Mouse (Mus musculus) heart, adult 2 months (tissue): Measurements from ENCODE around the gene Csnk1e. TPM values are rescaled to one million over a fixed set of nuclear protein-coding genes. Genes with fewer than 3 reads are reported as not detected.
A peak's percentile ranks its signal among the peaks of the same experiment; 100 is the strongest.

Experiments used
- DNase-seq, 2 experiments: peaks; one replicate each; pipeline ENCODE4 v3.0.0; 2021
- H3K27ac ChIP-seq: fragments of 200-600 bp; 2 replicates; pipeline ENCODE4 v1.8.1; 2022
- H3K27me3 ChIP-seq: fragments of 200-500 bp; 2 replicates; pipeline ENCODE4 v1.6.1; 2012; ENCODE audit warnings: mild to moderate bottlenecking, low read length, inconsistent platforms, mixed read lengths; ENCODE audit not compliant: control insufficient read depth, insufficient read depth
- H3K36me3 ChIP-seq: fragments of 200-500 bp; 2 replicates; pipeline ENCODE4 v1.6.1; 2012; ENCODE audit warnings: low read length, inconsistent platforms; ENCODE audit not compliant: control insufficient read depth, insufficient read depth
- H3K4me1 ChIP-seq: fragments of 200-500 bp; 2 replicates; pipeline ENCODE4 v1.6.1; 2011; ENCODE audit warnings: low read length; ENCODE audit not compliant: control insufficient read depth, insufficient read depth
- H3K4me3 ChIP-seq: fragments of 200-600 bp; 2 replicates; pipeline ENCODE4 v1.8.1; 2022
- H3K79me2 ChIP-seq: fragments of 200-500 bp; replicated peaks from 2 replicates; pipeline ENCODE4 v1.6.1; 2012; ENCODE audit warnings: mild to moderate bottlenecking, inconsistent platforms, low read length, moderate library complexity, mixed read lengths; ENCODE audit not compliant: control insufficient read depth, insufficient read depth
- H3K9ac ChIP-seq: fragments of 200-500 bp; 2 replicates; pipeline ENCODE4 v1.6.1; 2012; ENCODE audit warnings: low read depth, mild to moderate bottlenecking, control low read depth, inconsistent platforms, low read length, mixed read lengths
- CTCF ChIP-seq: fragments of 200-600 bp; IDR thresholded peaks from 2 replicates; pipeline ENCODE4 v1.8.1; 2022; ENCODE audit warnings: antibody characterized with exemption, mild to moderate bottlenecking, moderate library complexity
- EP300 ChIP-seq: fragments of 200-500 bp; IDR thresholded peaks from 2 replicates; pipeline ENCODE4 v1.6.1; 2011; ENCODE audit warnings: low read depth, low read length, control low read depth; ENCODE audit not compliant: insufficient read depth
- POLR2A ChIP-seq: fragments of 200-500 bp; IDR thresholded peaks from 2 replicates; pipeline ENCODE4 v1.6.1; 2011; ENCODE audit warnings: mild to moderate bottlenecking, low read depth, low read length, control low read depth; ENCODE audit not compliant: insufficient read depth
- WGBS: fragments of 180-500 bp; shearing (Covaris S2); methylation state at CpG from one replicate; pipeline ENCODE4 v1.1.7; 2018; 5-methylcytosine and 5-hydroxymethylcytosine counted together
- intact Hi-C: fragments of 180-260 bp; cut with DNase I; formaldehyde crosslinking; loops from one replicate; pipeline ENCODE4 v1.15.1; 2025
- long read RNA-seq: library from polyadenylated mRNA; stranded (forward); transcript quantifications from one replicate; pipeline ENCODE4 v2.0.0, GENCODE M21; 2021
- polyA plus RNA-seq: library from polyadenylated mRNA; depleted of rRNA; stranded (reverse); fragments of >200 nt; gene quantifications from 2 replicates; pipeline ENCODE4 v1.2.3, GENCODE M21; 2012; rRNA removed
- total RNA-seq, 2 experiments: library from RNA; stranded (reverse); gene quantifications; 2 replicates each; pipeline ENCODE4 v1.2.3; 2021

Csnk1e gene
- total RNA-seq (10 to 100 TPM; 46.5 to 48.3 TPM), polyA plus RNA-seq (62.6 and 63.6 TPM in 2 replicates)
- long read RNA-seq, transcript Csnk1e-202 (11 exons, 1,391 nt) = major isoform, 28 of 43 reads
- long read RNA-seq, partial matches to known transcripts = 4 of 43 reads
- long read RNA-seq, other reads (novel, unspliced or antisense) = 6 of 43 reads

DNA sequence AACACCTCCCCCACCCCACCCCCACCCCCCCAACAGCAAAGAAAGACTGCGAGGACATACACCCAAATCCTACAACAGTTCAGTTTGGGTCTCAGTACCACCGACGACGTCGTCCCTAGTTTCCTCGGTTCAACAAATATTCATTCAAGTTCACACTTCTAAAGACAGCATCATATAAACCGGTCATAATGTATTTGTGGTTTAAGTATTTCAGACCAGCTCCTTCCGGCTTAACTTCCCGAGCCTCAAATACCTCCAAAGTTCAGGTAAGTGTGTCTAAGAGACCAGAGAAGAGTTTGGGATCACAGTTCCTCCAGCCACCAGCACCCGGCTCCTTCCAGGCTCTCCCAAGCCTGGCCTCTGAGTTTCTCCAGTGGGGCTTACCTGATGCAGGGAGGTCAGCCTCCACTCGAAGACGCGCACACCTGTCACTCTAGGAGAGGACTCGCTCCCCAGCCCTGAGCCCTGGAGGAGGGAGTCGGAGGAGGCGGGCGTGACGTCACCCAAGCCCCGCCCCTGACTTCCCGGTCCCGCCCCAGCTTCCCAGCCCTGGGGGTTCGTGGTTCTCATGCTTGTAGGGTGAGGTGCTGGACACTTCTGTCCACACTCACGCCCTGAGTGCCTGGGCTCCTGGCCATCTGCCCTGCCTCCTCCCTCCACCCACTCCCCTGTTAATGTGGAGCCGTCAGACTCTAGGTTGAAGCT is at the start of gene Csnk1e:
Gene Csnk1e, minus strand, starts transcription at position 461 of the 705 bp plus-strand sequence.
- H3K79me2 ChIP-seq = no peaks in the 10 kb centered on the region
- intact Hi-C loops = no loop called here
- peak within 1 kb of the TSS; percentile 58 for H3K9ac ChIP-seq
- TF ChIP-seq POLR2A = 0 out of 2 replicates have a peak, but pooled peaks have one; percentile 11
- no peak for TF ChIP-seq EP300
- DNase-seq = peak; percentile 79 to 83
- H3K4me3 ChIP-seq = peak within 1 kb of the TSS; percentile 28; the same call in 1 of the 2 replicates
- WGBS = 7% methylated on average over 24 of the region's 24 CpGs
- H3K36me3 ChIP-seq = no peaks in the 10 kb centered on the region
- no peaks in the 10 kb centered on the region for H3K27me3 ChIP-seq
- H3K4me1 ChIP-seq = peaks cover 1% of the 10 kb centered on the region
- no peak within 1 kb of the TSS for H3K27ac ChIP-seq

DNA sequence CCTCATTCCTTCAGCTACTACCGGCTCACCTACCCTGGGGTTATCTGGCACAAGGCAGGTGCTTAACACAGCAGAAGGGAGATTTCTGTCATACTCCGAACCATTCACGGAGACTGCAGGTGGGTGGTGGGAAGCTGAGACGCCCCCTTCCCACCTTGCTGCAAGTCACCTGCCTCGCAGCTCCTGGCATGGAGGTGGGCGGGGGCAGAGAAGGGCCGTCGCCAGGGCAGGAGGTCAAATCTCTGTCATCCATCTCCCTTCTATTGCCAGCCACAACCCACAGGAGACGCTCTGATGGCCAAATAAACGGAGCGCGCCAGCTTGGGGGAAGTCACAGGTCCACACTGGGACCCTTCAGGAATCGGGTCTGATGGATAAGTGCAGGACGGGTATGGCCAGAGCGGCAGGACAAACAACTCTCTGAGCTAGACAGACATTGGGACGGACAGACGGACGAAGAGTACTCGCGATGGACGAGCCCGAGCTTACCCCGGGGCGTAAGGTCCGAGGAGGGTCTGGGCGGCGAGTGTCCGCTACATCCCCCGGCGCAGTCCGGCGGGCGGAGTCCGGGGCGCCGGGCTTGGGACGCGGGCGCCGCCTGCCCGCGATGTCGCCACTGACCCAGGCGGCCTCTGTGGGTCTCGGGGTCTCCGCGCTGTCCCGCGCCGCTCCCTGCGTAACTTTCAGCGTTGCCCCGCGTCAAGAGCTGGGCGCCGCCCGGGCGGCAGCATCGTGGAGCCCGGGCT is 49.5 kb upstream of the Csnk1e start, which contains the start of gene Kcnj4:
Gene Kcnj4, minus strand, starts transcription at position 535 of the 746 bp plus-strand sequence.
- Histone ChIP-seq H3K4me3 (peak within 1 kb of the TSS; percentile 61), H3K9ac (peak within 1 kb of the TSS; percentile 62), H3K4me1 (peaks cover 2% of the 10 kb centered on the region), H3K79me2 (no peaks in the 10 kb centered on the region), H3K27me3 (peaks cover 9% of the 10 kb centered on the region), H3K27ac (no peak within 1 kb of the TSS), H3K36me3 (no peaks in the 10 kb centered on the region)
- TF ChIP-seq EP300 = no peak
- no peak for TF ChIP-seq CTCF
- TF ChIP-seq POLR2A = no peak
- WGBS = 3% methylated on average over 60 of the region's 60 CpGs
- DNase-seq = peak in 1 of 2 experiments; percentile 45
- intact Hi-C loops = no loop called here

DNA sequence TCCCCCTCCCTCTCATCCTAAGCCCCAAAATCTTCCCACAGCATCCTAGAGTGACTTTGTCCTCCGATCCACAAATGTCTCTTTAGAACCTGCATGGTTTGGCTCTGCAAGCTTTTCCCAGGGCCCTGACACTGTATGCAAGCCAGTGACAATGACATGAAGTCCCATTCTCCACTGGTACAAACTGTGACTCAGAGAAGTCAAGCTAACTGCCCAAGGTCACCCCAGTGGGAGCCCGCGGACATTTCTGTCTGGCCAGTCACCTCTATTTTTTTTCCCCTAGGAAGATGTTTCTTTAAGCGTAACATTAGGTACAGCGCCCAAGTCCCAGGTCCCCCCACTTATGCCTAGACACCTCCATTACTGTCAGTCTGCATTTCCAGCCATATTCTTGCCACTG is 48.1 kb upstream of the Csnk1e start:
- Histone ChIP-seq H3K4me1 (peaks cover 2% of the 10 kb centered on the region), H3K4me3 (no peak overlapping the region), H3K27me3 (peaks cover 9% of the 10 kb centered on the region), H3K36me3 (no peaks in the 10 kb centered on the region), H3K9ac (no peak overlapping the region), H3K79me2 (no peaks in the 10 kb centered on the region), H3K27ac (no peak overlapping the region)
- no peak for TF ChIP-seq POLR2A
- TF ChIP-seq EP300 = no peak
- TF ChIP-seq CTCF = no peak
- WGBS = 74% methylated on average over 5 of the region's 5 CpGs
- DNase-seq = no peak
- intact Hi-C loops = no loop called here

GRCm38 (mm10) chr15:79502891-79503341 is 47.5 kb upstream of the Csnk1e start:
- peaks cover 9% of the 10 kb centered on the region for H3K27me3 ChIP-seq
- no peak overlapping the region for H3K4me3 ChIP-seq
- H3K36me3 ChIP-seq = no peaks in the 10 kb centered on the region
- peaks cover 2% of the 10 kb centered on the region for H3K4me1 ChIP-seq
- WGBS = 17% methylated on average over 18 of the region's 18 CpGs
- intact Hi-C loops = no loop called here
- no peak overlapping the region for H3K9ac ChIP-seq
- TF ChIP-seq EP300 (no peak), POLR2A (no peak), CTCF (no peak)
- no peak overlapping the region for H3K27ac ChIP-seq
- H3K79me2 ChIP-seq = no peaks in the 10 kb centered on the region
- DNase-seq = no peak

DNA sequence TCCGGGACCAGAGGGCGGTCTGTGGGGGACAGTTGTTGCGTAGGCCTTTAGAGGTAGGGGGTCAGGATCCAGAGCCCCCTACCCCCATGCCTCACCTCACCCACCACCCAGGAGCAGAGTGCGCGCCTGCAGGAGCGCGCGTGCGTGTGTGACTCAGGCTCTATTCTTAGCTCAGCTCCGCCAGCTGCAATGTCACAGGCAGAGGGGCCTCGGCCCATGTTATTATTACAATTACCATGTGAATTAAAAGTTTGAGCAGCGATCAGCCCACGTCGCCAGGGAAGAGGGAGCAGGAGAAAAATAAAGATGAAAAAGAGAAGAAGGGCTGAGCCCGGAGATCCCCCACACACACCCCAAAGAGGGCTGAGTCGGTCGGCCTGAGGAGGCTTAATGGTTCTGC is 44.7 kb upstream of the Csnk1e start:
- TF ChIP-seq CTCF (no peak), POLR2A (no peak), EP300 (no peak)
- H3K27ac ChIP-seq = no peak overlapping the region
- H3K27me3 ChIP-seq = peaks cover 5% of the 10 kb centered on the region
- intact Hi-C loops = no loop called here
- no peak overlapping the region for H3K4me3 ChIP-seq
- H3K4me1 ChIP-seq = peaks cover 2% of the 10 kb centered on the region; the same call in 1 of the 2 replicates
- 65% methylated on average over 17 of the region's 17 CpGs for WGBS
- no peak for DNase-seq
- no peaks in the 10 kb centered on the region for H3K36me3 ChIP-seq
- H3K9ac ChIP-seq = no peak overlapping the region
- no peaks in the 10 kb centered on the region for H3K79me2 ChIP-seq

GRCm38 (mm10) chr15:79493527-79493926 is 38.2 kb upstream of the Csnk1e start:
- TF ChIP-seq CTCF = no peak
- no peak for TF ChIP-seq EP300
- no peak for TF ChIP-seq POLR2A
- Histone ChIP-seq H3K27ac (no peak overlapping the region), H3K36me3 (no peaks in the 10 kb centered on the region), H3K9ac (no peak overlapping the region), H3K4me1 (no peaks in the 10 kb centered on the region), H3K79me2 (no peaks in the 10 kb centered on the region), H3K27me3 (no peaks in the 10 kb centered on the region; the same call in 1 of the 2 replicates), H3K4me3 (no peak overlapping the region)
- intact Hi-C loops = no loop called here
- no peak for DNase-seq
- 40% methylated on average over 18 of the region's 18 CpGs for WGBS
